Mouse (Mus musculus): ENCODE results near the gene Trappc6a.
A peak's percentile ranks its signal among the peaks of the same experiment; 100 is the strongest.
"Not testable (repeated sequence)": the region's sequence is repeated elsewhere in the genome, so short reads cannot be mapped to it uniquely, and the experiment has no call there.

Gene Trappc6a

DNA sequence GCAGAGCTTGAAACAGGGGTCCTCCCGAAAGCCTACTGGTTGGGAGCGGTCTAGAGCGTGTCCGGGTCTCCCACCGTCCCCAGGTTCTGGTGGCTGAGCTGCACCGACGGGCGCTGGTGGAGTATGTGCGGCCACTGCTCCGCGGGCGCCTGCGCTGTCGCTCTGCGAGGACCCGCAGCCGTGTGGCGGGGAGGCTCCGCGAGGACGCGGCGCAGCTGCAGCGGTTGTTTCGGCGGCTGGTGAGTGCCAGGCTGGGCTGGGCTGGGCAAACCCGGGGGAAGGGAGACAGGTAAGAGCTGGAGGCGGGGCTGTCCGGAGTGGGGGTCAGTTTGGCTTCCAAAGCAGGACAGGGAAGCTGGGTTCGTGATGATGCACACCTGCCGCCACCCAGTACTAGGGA is 18.7 kb upstream of the Trappc6a start:
- DNase-seq (ENCODE audit: low read depth, low spot score), result no peak

DNA sequence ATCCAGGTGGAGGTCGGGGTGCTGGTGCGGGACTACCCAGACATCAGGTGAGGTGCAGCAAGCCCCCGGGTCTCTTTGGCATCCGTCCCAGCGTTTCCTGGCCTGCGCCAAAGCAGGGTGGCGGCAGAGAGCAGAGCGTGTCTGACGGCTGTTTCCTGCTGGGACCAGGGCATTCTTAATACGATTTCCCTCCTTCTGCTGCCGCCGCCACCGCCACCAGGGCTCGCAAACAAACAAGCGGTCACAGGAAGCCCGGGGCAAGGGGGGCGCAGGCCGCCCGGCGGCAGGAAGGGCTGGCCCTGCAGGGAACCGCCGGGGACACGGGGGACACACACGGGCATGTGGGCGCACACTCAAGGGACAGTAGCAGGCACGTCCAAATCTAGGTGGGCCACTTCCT is 16.5 kb upstream of the Trappc6a start:
- no peak for DNase-seq (ENCODE audit: low read depth, low spot score)

DNA sequence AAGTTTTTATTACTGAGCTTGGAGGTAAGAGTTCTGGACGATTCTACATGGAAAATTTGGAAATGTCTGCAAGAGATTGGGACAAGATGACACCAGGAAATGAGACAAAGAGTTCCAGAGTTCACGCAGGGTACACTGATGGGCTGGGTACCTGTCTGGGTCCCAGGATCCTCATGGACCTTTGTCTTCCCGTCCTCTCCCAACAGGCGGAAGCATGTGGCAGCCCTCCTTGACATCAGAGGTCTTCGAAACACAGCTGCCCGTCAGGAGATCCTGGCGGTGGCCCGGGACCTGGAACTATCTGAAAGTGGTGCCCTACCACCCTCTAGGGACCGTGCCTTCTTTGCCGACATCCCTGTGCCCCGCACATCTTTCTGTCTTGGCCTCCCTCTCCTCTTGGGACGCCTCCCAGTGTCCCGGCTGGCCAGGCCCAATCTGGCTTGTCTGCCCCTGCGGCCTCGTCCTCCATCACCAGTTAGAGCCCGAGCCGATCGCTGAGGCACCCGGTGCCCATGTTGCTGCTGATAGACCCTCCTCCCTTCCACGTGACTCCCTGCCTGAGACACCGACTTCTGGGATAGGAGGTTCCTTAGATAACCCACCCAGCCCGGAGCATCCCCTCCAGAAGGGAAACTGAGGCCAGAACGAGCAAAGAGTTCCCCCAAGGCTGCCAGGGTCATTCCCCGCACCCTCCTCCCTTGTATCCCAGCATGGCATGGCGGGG is 13.3 kb upstream of the Trappc6a start:
- DNase-seq (ENCODE audit: low read depth, low spot score), result no peak

DNA sequence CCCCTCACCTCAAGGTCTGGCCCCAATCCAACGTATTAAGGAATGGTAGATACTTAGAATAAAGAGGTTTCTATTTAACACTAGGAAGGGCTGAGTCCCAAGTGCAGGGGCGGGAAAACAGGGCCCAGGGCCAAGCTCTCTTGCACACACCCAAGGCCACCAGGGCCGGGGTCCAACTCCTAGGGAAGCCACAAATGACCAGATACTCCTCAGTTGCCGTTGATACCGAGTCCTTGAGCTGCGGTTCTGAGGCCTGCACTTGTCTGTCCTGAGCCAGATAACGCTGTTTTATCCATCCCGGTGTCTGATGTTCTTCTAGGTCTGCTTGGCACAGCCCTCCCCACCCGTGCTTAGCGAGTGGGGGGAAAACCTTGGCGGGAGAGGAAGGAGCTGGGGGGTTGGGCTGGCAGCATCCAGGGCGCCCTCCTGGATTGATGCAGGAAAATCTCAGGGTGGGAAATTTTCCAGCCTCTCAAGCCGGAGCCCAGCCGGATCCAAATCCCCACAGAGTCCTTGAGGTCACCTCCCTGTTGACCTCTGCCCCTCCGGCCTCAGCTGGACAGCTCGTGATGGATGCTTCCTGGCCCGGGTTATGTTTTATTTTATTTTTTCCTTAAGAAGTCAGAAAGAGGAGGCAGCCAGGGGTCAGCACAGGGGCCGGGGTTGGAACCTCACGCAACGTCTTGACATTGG is 12.5 kb upstream of the Trappc6a start:
- DNase-seq (ENCODE audit: low read depth, low spot score), result no peak

DNA sequence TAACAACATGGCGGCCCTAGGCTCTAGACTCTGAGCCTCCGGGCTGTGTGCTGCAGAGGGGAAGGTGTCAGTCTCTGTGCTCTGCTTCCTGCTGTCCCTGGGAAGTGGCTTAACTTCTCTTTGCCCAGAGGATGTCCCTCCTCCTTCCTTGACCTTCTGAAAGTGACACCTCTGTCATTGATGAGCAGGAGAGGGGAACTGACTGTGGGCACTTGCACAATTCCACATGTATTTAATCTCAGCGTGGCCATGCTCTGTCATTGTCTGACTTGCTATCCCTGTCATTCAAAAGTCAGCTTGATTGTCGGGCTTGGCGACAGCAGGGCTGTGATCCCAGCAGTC is 12.0 kb upstream of the Trappc6a start:
- DNase-seq (ENCODE audit: low read depth, low spot score), result peak; percentile 51

DNA sequence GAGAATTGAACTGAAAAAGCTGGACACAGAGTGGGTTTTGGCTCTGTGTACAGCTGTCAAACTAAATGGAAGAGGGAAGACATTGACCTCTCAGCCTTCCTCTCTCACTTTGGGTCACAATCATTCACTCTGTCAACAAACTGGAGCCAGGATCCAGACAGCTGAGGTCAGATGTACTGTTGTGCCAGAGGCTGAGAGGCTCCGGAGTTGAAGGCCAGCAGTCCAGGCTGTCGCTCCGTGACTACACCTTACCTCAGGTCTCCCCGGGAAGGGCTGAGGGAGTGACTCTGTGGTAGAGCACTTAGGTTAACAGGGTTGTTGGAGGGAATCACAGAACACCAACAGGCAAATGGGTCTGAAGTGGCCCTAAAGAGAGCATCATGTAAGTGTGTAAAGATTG is 9.9 kb upstream of the Trappc6a start:
- DNase-seq (ENCODE audit: low read depth, low spot score), result no peak

DNA sequence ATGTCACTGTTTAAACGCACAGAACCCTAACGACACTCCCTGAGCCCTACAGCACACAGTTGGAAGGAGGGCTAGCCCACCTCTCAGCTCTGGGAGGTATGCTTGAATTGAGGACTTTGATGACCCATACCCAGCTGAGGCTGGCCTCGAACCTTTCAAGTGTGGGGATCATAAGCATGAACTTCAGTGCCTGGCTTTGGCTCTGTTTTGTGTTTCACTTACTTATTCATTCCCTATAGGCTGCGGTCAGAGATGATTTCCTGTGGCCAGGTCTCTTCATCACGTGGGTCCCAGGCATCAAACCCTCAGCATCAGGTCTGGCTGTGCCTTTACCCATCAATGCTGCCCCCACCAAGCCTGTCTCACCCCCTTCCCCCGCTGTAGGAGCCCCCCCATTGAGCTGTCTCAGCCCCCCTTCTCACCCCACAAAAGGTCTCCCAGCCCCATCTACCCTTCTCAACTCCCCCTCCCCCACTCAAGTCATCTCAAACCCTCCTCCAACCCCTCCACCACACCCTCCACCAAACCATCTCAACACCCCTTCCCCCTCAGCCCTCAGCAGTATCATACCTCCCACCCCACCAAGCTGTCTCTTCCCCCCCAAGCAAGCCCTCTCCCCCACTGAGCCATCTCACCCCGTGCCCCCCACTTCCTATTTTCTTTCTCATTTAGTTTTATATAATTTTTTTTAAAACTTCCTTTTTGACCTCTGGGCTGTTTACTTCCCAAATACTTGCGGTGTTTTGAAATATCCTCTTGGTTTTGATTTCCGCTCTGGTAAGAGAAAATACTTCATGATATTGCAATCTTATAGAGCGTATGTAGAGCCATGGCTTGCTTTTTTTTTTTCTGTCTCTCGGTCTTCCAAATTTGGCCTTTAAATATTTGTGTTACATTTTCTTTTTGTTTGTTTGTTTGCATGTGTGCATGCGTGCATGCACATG is 7.5 kb upstream of the Trappc6a start:
- DNase-seq (ENCODE audit: low read depth, low spot score), result no peak

DNA sequence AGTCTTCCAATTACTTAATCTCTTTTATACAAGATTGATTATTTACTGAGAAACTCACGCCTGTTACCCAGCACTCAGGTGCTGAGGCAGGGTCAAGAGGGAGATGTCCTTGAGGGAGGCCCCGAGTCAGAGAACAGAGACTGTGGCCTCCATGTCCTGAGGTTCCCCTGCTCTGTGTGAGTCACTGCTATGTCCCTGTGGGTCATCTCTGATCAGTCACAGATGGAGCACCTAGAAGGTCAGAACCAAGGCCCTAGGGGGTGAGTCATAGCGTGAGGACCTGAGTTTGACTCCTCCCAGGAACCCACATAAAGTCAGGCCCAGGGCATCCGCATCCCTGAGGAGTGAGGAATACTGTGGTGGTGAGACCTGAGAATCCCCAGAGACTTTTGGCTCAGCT is 6.5 kb upstream of the Trappc6a start:
- DNase-seq (ENCODE audit: low read depth, low spot score), result no peak

DNA sequence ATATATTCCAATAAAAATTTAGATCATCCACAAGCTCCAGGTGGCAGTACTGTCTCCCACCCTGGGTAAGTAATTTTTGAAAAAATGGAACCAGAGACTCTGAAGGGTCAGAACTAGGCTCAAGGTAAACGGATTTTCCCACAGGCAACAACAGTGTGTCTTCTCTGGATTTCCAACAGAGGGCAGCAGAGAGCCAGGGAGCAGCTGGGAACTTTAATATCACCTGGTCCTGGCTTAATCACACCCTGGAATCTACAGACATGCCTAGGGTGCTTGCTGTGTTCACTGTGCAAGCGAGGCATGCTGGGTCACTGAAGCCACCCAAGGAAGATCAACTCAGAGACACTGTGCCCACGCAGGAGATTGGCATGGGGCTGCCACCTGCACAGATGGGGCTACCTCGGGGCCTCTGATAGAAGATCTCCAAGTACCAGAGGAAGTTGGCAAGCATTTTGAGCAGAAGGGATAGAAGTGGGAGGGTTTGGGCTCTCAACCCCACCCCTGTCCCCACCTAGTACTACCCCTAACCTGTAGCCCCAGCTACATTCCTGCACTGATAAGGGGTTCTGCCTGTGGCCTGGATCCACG is 4.6 kb upstream of the Trappc6a start:
- DNase-seq (ENCODE audit: low read depth, low spot score), result peak; percentile 78

DNA sequence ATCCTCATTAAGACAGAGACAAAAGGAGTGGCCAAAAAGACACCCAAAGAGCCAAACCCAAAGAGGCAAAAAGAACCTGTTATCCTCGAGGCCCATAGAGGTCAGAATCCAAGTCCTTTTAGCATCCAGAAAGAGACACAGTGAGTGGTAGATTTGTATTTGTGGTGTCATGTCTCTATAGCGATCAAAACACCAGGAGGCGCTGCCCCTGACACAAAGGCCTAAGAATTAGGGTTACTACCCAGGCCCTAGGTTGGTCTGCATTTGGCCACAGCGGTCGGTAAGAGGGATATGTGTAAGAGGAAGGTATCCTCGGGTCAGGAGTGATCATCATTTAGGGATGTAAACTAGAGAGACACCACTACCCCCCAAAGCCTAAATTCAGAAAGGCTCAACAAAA is 1.9 kb upstream of the Trappc6a start:
- DNase-seq (ENCODE audit: low read depth, low spot score), result peak; percentile 67

DNA sequence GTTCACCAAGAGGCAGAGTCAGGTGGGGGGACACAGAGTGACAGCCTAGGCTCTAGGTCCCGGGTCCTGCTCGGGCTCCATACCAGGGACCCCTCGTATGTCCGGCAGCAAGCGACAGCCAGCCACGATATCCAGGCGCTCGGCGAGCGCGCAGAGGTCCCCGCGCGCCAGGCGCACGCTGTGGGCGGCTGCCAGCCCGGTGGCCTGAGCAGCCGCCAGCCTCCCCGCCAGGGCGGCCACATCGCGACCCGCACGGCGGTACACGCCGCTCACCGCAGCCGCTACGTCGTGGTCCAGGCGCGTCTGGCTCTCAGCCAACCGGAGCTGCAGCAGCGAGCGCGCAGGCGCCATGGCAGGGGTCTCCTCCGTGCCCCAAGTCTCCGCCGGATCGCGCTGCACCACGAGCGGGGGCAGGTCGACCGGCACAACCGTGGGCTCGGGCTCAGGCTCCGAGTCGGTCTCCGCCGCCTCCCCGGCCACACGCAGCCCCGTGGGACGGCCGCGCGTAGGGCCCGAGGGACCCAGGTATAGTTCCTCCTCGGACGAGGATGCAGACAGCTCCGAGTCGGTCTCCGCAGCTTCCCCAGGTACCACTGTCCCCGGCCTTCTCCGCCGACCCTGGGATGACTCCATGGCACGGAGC is 1.1 kb upstream of the Trappc6a start:
- DNase-seq (ENCODE audit: low read depth, low spot score), result peak; percentile 80

DNA sequence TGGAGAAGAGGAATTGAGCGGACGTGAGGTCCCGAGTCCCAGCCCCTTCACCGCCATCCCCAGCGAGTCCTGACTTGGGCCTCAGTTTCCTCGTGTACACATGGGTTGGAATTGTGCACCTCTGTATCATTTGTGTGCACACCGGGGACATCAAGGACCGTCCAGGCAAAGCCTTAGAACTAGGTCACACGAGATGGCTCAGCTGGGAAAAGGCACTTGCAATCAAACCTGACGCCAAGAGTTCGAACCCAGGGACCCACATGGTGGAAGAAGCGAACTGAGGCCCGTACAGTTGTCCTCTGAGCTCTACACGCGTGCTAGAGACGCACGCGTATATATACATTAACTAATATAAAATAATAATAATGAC is 598 bp upstream of the Trappc6a start:
- no peak for DNase-seq (ENCODE audit: low read depth, low spot score)

DNA sequence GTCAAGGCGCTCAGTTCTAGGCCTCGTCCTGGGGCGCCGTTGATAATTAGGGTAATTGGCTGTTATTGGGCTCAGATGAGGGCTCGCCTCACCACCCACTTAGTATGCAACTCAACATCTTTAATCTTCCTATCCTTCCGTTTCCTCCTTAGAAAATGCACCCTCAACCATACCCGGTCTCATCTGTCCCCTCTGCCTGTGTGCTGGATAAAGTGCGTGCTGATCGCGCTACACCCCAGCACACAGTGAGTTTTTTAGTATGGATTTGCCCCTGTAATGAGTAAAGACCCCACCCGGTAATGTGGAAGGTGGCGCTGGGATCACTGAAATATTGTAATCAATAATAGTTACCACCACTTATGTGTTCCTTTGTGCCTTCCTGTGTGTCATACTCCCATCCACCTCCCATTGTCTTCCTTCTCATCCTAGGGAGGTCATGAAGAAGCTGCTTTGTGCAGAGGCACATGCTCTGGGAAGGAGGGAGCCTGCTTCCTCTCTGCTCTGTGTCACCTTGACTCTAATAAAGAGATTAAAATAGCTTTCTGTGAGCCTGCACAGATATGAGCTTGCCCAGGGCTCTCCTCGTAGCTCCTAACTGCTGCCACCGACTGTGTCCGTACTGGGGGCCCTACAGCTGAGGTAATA is 851 bp downstream of the Trappc6a start:
- DNase-seq (ENCODE audit: low read depth, low spot score), result no peak

DNA sequence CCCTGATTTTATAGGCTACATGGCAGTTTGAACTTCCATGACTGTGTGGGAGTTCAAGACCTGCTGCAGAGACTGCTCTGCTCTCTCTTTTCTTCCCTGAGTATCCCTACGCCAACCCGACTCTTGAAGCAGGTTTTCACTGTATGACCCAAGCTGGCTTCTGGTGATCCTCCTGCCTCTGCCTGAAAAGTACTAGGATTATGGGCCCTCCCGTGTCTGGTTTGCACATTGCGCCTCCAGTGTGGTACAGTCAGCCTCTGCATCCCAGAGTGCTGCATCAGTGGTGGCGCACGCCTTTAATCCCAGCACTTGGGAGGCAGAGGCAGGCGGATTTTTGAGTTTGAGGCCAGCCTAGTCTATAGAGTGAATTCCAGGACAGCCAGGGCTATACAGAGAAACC is 1.6 kb downstream of the Trappc6a start:
- peak; percentile 57 for DNase-seq (ENCODE audit: low read depth, low spot score)

DNA sequence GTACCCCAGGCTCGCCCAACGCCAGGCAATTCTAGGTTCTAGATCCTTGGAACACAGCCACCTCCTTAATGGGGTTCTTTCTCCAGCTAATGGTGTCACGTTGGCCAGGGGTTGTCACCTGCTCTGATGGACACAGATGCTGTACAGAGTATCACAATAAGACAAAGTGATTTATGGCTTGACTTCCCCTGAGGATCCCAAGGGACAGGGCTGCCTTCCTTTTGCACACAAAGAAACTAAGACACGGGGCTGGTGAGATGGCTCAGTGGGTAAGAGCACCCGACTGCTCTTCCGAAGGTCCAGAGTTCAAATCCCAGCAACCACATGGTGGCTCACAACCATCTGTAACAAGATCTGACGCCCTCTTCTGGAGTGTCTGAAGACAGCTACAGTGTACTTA is 3.7 kb downstream of the Trappc6a start:
- DNase-seq (ENCODE audit: low read depth, low spot score), result not testable (repeated sequence)

DNA sequence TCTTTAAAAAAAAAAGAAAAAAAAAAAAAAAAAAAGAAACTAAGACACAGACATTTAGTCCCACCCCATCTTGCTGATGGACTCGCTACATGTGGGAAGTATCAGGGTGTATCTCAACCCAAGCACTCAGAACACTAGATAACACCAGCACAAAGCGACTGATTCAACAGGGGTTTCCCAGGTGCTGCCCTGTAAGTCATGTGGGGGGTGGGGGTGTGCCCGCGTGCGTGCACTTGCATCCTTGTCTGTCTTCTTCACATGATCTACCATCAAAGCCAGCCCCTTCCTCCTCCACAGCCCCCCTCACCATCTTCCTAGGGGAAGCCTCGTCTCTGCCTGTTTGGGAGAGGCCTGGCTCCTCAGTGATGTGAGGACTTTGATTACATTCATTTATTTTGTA is 4.2 kb downstream of the Trappc6a start:
- no peak for DNase-seq (ENCODE audit: low read depth, low spot score)

DNA sequence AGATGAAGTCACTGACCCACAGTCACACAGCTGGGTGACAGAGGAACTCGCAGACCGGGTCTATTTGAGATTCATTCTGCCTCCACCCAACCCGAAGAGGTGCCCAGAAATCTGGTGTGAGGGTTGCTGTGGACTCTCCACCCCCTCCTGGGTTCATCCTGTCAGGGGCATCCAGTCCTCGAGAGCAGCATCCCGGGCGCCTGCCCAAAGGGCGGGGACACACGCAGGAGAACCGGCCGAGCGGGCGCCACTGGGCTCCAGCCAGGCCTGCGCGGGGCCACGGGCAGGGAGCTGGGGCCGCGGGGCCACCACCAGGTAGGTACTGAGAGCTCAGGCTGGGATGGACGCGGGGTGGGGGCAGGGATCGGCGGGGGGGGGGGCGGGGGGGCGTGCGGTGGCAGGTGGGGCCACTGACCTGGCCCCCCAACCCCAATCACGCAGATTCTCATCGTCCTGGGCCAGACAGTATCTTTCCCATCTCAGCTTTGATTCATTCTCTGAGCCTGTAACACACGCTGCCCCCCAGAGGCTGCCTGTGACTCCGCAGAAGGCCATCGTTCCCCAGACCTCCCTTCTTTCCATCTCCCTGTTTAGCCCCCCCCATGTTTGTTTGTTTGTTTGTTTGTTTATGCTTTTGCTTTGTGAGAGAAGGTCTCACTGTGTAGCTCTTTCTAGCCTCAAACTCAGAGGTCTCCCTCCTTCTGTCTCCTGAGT is 9.6 kb downstream of the Trappc6a start, which contains the start of gene Nkpd1:
Gene Nkpd1, plus strand, starts transcription at position 187 of the 714 bp plus-strand sequence.
- peak; percentile 43 for DNase-seq (ENCODE audit: low read depth, low spot score)

DNA sequence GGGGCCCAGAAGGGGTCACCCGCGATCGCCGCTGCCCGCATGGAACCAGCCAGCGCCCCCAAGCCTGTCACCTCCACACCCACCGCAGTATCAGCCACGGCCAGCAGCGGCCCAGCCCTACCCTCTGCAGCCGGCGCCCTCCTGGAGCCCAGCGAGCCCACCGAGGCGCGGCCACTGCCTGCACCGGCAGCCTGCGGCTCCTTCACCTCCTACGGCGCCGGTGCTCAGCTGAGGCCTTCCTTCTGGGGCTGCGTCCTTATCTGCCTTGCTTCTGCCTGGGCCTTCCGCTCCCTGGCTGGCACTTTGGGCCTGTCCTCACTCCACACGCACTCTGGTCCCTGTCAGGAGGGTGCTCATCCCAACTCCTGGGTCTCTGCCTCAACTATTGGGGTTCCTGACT is 11.8 kb downstream of the Trappc6a start:
- DNase-seq (ENCODE audit: low read depth, low spot score), result no peak

DNA sequence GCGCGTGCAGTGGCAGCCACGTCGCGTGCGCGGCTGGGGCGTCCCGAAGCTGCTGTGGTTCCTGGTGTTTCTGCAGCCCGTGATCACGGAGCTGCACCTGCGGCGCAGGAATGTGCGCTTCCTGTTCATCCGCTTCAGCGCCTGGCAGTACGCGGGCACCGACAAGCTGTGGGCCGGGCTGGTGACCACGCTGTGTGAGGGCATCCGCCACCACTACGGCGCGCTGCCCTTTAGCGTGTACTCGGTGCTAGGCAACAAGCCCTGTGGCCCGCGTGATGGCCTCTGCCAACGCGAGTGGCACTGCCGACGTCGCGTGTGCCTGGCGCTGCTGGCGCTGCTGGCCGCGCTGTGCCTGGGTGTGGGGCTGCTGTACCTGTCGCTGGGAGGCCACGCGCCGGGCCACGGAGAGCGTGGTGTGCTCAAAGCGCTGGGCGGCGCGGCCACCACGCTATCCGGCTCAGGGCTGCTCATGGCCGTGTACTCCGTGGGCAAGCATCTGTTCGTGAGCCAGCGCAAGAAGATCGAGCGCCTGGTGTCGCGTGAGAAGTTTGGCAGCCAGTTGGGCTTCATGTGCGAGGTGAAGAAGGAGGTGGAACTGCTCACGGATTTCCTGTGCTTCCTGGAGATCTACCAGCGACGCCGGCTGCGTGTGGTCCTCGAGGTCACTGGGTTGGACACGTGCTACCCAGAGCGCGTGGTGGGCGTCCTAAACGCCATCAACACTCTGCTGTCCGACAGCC is 15.0 kb downstream of the Trappc6a start:
- DNase-seq (ENCODE audit: low read depth, low spot score), result peak; percentile 54
